Mouse (Mus musculus): ENCODE data around the gene Lilr4b. TPM values are rescaled to one million over a fixed set of nuclear protein-coding genes. Genes with fewer than 3 reads are reported as not detected.
"Not testable (repeated sequence)": the region's sequence is repeated elsewhere in the genome, so short reads cannot be mapped to it uniquely, and the experiment has no call there.

Gene Lilr4b
- total RNA-seq (2021): 1 to 10 TPM; 1.3 to 1.5 TPM
- long read RNA-seq, experiment 1, partial matches to known transcripts: 1 of 2 reads
- long read RNA-seq, experiment 1, other reads (novel, unspliced or antisense): 0 of 2 reads
- long read RNA-seq, experiment 2, partial matches to known transcripts: 0 of 1 reads
- long read RNA-seq, experiment 2, other reads (novel, unspliced or antisense): 1 of 1 reads

DNA sequence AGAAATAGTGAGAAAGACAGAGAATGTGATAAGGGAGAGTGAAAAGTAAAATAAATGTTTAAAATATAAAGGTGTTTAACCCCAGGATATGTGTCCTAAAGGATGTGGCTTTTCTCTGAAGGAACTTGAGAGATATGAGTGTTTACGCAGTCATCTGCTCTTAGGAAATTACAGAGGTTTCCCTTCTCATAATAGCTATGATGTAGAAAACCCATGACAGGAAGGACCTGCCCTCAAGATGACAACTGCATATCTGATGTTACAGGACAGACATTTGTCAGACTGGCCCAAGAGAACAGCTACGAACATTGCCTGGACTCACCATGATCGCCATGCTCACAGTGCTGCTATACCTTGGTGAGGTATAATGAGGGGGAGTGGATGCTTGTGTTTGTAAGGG, at the start of gene Lilr4b, which contains the start of gene Gm49339:
Lilr4b (plus strand) TSS at position 236 of the 400 bp plus-strand sequence.
Gm49339 (plus strand) TSS at position 216 of the 400 bp plus-strand sequence.
- DNase-seq: not testable (repeated sequence)

DNA sequence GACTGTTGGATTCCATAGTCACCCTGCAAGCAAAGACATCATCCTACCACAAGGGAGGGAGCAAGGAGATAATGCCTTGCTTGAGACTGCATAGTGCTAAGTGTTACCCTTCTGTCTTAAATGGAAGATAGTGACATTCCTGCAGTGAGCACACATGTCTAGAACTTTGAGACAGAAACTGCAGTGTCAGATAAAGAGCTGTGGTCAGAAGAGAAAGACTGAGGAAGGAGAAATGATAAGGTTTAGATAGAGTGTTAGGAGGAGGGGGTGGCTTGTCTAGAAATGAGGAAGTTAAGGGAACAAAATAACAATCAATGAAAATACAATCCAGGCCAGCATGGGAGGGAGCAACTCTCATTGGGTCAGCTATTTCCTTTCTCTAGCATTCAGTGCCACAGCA, 47.5 kb upstream of the Lilr4b start:
- no peak for DNase-seq

DNA sequence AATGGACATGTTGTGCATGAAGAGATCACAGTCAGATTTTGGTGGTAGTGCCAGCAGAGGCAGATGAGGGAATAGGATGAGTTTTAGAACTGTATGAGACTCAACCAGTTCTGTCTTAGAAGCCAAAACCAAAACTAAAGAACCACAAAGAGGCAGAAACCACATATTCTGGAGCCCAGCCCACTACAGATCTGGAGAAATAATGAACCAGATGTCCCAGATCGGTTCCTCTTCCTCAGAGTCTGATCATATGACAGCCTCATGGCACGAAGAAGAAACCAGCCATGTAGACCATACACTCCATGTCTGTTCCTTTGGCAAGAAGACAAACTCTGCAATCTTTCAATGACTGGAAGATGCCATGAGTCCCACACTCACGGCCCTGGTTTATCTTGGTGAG, 44.7 kb upstream of the Lilr4b start:
- DNase-seq: no peak

DNA sequence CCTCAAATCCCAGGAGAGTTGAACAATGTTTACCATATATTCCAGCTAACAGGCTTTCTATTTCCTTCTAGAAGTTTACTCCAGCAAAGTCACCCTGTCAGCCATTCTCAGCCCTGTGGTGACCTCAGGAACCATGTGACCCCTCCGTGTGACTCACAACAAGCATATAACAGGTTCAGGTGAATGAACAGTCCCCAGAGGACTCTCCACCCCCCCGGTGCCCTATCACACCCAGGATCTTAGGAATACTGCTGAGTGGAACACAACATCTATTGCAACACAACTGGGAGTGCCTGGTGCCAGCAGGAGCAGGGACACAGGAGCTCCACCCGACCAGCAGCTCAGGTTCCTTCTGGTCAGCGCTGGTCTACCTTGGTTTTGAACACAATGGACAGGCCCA, 28.8 kb upstream of the Lilr4b start:
- no peak for DNase-seq

DNA sequence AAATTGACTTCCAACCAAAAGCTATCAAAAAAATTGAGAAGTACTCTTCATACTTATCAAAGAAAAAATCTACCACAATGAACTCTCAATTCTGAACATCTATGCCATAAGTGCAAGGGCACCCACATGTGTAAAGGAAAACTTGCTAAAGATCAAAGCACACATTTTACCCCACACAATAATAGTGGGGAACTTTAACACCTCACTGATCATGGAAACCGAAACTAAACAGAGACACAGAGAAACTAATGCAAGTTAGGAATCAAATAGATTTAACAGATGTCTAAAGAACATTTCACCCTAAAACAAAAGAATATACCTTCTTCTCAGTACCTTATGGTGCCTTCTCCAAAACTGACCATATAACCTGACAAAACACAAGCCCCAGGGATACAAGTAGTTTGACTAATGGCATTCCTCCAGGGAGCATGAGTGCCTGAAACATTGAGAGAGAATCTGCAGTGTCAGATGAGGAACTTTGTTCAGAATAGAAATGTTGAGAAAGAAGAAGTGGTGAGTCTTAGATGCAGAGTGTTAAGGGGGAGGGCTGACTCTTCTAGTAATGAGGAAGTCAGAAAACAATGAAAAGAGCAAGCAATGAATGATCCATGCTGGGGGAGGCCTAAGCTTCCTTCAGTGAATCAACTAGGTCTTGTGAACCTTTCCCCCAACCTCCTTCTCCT, 26.7 kb upstream of the Lilr4b start:
- peak in 1 of 2 experiments; percentile 47 for DNase-seq

DNA sequence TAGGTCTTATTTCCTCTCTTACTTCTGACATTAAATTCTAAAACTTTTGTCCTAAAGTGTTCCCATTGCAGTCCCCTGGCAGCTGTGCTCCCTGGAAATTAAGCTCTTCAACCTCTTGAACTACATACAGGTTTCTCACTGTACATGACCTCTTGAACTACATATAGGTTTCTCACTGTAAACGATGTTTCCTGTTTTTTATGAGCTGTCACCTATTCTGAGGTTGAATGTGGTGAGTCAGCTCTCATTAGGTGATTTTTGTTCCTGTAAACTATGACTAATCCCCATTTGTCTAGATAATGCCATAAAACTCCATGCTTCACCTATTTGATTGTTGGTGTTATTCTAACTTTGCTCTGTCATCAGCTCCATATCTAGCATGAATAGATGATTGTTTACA, 26.1 kb upstream of the Lilr4b start:
- no peak for DNase-seq

DNA sequence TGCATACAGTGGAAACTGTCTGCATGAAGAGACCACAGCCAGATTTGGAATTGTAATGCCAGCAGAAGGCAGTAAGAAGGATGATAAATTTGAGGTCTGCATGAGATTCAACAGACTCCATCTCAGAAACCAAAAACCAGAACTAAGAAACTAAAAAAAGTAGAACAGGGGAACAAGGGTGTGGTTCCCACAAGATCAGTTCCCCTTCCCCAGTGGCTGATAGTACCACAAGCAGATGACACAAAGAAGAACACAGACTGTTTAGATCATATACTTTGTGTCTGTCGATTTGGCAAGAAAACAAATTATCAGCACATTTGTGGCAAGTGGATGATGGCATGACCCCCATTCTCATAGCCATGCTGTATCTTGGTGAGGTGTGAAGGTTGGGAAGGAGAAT, 24.7 kb upstream of the Lilr4b start:
- peak in 1 of 2 experiments; percentile 30 for DNase-seq

DNA sequence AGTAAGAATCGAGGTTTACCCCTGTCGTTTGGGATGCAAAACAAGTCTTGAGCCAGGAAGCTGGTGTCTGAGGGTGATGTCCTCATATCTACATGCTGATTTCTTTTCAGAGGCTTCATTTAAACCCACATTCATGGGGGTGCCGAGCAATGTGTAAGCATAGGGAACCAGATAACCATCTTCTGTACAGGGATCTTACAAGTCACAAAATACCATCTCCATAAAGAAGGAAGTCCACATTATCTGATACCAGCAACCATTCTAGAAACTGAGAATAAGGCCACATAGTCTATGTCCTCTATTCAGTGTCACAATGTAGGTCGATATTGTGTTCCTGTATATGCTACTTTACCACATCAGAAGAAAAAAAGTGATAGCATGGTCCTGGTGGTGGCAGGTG, 24.1 kb upstream of the Lilr4b start:
- DNase-seq: no peak

DNA sequence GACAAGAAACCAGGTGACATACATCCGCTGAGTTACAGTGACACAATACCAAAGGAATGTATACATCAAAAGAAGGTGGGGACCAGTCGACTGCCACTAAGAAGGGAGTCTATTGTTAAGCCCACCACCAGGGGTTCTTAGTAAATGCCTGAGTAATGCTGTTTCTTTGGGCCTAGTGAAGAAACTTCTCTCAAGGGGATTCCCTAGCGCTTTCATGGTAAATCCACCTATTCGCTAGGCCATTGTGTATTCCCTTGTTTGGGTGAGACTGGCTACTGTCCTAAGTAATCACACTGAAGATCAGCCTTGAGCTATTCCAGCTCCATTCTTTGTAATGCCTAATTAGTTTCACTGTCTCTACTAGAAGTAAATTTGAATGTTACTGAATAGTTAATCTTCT, 16.6 kb upstream of the Lilr4b start:
- not testable (repeated sequence) for DNase-seq

DNA sequence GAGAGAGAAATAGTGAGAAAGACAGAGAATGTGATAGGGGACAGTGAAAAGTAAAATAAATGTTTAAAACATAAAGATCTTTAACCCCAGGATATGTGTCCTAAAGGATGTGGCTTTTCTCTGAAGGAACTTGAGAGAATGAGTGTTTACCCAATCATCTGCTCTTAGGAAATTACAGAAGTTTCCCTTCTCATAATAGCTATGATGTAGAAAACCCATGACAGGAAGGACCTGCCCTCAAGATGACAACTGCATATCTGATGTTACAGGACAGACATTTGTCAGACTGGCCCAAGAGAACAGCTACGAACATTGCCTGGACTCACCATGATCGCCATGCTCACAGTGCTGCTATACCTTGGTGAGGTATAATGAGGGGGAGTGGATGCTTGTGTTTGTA, 10.3 kb downstream of the Lilr4b start, which contains the start of gene Lilrb4a:
Lilrb4a (plus strand) TSS at position 266 of the 400 bp plus-strand sequence.
- peak in 1 of 2 experiments; percentile 4 for DNase-seq

DNA sequence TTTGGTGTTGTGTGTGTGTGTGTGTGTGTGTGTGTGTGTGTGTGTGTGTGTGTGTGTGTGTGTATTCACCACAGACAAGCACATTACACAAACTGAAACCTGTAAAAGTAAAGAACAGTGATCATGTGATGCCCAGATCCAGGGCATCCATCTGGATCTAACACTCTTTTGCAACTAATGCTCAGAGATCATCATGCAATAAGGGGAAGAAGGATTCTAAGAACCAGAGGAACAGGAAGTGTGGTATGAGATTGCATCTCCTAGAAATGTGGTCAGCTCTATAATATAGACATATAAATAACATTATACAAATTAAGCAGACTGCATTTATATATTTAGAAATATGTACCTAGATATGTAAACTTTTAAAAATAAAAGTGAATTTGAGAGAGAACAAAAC, 39.6 kb downstream of the Lilr4b start:
- DNase-seq: no peak

DNA sequence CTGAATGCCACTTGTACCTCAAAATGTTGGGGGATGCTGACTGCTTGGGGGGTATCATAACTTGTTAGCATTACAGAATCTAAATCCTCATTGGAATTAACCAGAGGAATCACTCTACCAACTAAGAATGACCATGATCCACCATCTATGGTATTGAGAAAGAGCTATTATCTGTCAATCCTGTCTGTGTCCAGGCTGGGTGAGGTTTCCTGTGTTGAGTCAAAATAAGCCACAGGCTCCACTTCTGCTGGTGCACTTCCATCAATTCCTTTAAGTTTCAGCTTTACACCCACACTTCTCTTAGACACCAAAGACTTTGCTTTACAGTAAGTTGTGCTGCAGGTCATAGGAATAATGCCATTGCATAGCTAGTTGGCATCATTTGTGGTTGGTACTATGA, 41.0 kb downstream of the Lilr4b start:
- no peak for DNase-seq

DNA sequence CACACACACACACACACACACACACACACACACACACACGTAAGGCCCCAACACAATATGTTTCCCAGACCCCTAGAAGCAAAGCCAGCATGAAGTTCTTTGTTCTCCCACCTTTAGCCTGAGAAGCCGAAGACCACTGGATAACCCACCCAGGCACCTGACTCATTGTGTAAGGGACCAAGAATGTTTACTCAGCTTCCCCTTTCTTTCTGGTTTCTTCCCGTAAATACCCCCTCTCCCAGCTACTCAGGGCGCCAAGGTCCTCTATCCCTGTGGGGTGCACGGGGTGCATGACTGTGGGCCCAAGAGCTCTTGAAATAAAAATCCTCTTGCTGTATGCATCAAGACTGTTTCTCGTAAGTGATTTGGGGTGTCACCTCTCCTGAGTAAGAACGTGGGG, 45.7 kb downstream of the Lilr4b start:
- no peak for DNase-seq

DNA sequence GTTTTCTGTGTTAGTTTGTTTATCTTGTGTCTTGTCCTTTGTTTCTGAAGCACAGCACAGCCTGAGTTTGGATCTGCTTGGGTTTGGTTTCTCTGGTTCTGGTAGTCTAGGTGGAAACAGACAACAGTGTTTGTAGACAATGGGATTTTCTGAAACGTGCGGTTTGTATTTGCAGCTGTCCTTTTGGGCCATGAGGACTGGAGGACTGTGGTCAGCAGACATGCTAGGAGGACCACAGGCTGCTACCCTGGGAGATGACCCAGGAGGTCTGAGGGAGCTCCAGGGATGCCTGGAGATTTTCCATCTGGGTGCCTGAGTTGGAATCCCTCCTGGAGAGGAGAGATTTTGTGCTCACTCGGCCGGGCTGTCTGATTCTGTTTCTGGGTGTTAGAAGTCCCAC, 46.2 kb downstream of the Lilr4b start:
- no peak for DNase-seq

DNA sequence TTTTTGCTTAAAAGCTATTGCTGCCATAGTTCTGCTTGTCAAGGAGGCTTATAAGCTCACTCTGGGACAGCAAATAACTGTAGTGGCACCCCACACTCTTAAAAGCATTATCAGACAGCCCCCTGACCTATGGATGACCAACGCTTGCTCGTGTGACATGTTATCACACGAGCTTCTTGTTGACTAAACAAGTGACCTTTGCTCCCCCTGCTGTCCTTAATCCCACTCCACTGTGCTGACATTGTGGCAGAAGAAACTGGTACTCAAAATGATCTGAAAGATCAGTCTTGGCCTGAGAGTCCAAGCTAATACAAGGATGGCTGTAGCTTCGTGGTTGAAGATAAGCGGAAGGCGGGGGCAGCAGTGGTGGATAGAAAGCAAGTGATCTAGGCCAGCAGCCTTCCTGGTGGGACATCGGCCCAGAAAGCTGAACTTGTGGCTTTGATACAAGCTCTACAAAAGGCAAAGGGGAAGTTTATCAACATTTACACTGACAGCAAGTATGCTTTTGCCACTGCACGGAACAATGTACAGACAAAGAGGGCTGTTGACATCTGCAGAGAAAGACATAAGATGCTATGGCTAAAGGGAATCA, 48.5 kb downstream of the Lilr4b start:
- DNase-seq: peak; percentile 10 to 15

DNA sequence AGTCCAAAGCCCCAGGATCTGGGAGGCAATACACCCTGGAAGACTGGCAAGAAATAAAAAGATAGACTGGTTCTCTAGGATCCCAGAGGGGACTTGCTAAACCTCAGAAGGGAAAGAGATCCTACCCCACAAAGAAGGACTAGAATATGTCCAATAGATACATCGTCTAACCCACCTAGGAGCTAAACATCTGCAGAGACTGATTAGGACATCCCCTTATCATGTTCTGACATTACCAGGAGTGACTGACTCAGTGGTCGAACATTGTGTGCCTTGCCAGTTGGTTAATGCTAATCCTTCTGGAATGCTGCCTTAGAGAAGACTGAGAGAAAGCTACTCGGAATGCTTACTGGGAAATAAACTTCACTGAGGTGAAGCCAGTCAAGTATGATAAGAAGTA, 49.1 kb downstream of the Lilr4b start:
- DNase-seq: no peak

DNA sequence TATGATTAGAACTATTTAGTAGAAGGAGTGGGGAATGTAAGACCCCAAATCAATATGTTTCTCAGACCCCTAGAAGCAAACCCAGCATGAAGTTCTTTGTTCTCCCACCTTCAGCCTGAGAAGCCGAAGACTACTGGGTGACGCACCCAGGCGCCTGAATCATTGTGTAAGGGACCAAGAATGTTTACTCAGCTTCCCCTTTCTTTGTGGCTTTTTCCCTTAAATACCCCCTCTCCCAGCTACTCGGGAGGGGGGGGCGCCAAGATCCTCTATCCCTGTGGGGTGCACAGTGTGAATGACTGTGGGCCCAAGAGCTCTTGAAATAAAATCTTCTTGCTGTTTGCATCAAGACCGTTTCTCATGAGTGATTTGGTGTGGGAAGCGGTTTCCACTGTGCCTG, 50.4 kb downstream of the Lilr4b start:
- no peak for DNase-seq

Other genes starting within 250 kb of the Lilr4b start
- 1 to 10 TPM; 1.2 to 1.3 TPM for gene Gm49339, start within 50 bp of the Lilr4b start, total RNA-seq (2021)
- gene Lilrb4a, start 10.3 kb downstream of the Lilr4b start, total RNA-seq (2021): 1 to 10 TPM in 1 of 2 experiments, under 1 TPM in 1; 0.77 to 1.5 TPM
- gene Fam162b, start 109.9 kb downstream of the Lilr4b start, total RNA-seq (2021): not detected
- not detected for gene Gprc6a, start 150.8 kb downstream of the Lilr4b start, total RNA-seq (2021)
- not detected for gene Rfx6, start 197.1 kb downstream of the Lilr4b start, total RNA-seq (2021)